ENCODE assay signal across 23 mouse cellular contexts in the genomic region with DNA sequence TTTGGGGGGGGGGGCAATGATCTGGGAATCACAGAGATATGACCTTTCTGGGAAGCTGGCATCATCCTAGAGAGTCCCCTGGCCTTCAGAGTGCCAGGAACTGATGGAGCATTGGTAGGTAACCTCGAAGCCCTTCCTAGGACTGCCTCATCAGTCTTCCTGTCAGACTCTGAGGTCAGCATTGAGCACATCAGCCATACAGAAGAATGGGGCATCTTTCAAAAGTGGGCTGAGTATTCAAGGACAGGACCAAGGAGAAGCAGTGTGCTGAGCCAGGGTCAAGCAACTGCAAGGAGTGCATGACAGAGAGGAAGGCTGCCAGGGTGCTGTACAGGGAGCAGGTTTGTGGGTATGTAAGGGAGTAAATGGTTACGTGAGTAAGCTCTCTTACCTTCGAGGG.
"Had no signal": no experiment of that assay in that cellular context is flagged by ENCODE, and none has a peak within 500 bp of the region (broad histone marks: within the 10 kb centered on the region; RNA-seq: fewer than 3 reads in every experiment).

No protein-coding gene starts in this region.

- H3K4me2 ChIP-seq: heart, embryonic 13.5 days; heart, embryonic 15.5 days; hindbrain, embryonic 13.5 days; hindbrain, embryonic 15.5 days; limb, embryonic 13.5 days; limb, embryonic 15.5 days; liver, embryonic 12.5 days had no signal

- H3K9me3 ChIP-seq: heart, embryonic 10.5 days; heart, embryonic 13.5 days; heart, embryonic 15.5 days; hindbrain, embryonic 13.5 days; hindbrain, embryonic 15.5 days; limb, embryonic 13.5 days; limb, embryonic 15.5 days; liver, embryonic 12.5 days had no signal

- H3K4me1 ChIP-seq: hindbrain, embryonic 15.5 days had no signal

- H3K9ac ChIP-seq: heart, embryonic 13.5 days; heart, embryonic 15.5 days; hindbrain, embryonic 13.5 days; hindbrain, embryonic 15.5 days; limb, embryonic 13.5 days; limb, embryonic 15.5 days; liver, embryonic 12.5 days; liver, embryonic 14.5 days had no signal

- H3K4me3 ChIP-seq: heart, embryonic 10.5 days; heart, embryonic 13.5 days; heart, embryonic 15.5 days; hindbrain, embryonic 13.5 days; hindbrain, embryonic 15.5 days; limb, embryonic 13.5 days; limb, embryonic 15.5 days; liver, embryonic 12.5 days had no signal

- H3K27ac ChIP-seq: heart, embryonic 10.5 days; heart, embryonic 13.5 days; heart, embryonic 15.5 days; hindbrain, embryonic 13.5 days; hindbrain, embryonic 15.5 days; hindbrain, postnatal 0 days; limb, embryonic 13.5 days; limb, embryonic 15.5 days; liver, embryonic 12.5 days; liver, embryonic 14.5 days had no signal

- DNase-seq: gastrocnemius, postnatal 14 days; gastrocnemius, postnatal 36 days; heart, adult 18-20 months; heart, postnatal 14 days; heart, postnatal 36 days; kidney, adult 11 months; kidney, adult 8-10 months; kidney, postnatal 10 days; kidney, postnatal 25 days; layer of hippocampus, adult 9-11 months; layer of hippocampus, postnatal 36 days; left cerebral cortex, postnatal 4 days had no signal

- ATAC-seq: hindbrain, postnatal 0 days; intestine, embryonic 16.5 days; liver, embryonic 12.5 days had no signal

- H3K36me3 ChIP-seq: heart, embryonic 10.5 days; heart, embryonic 13.5 days; heart, embryonic 15.5 days; hindbrain, embryonic 13.5 days; hindbrain, embryonic 15.5 days; limb, embryonic 13.5 days; limb, embryonic 15.5 days; liver, embryonic 12.5 days had no signal

- H3K27me3 ChIP-seq: heart, embryonic 15.5 days; hindbrain, embryonic 13.5 days; hindbrain, embryonic 15.5 days; limb, embryonic 13.5 days; limb, embryonic 15.5 days; liver, embryonic 12.5 days had no signal
